Mouse (Mus musculus) myocyte (in vitro differentiated cells): Measurements from ENCODE around the gene Smarca5. TPM values are rescaled to one million over a fixed set of nuclear protein-coding genes. Genes with fewer than 3 reads are reported as not detected.
"Not testable (repeated sequence)": the region's sequence is repeated elsewhere in the genome, so short reads cannot be mapped to it uniquely, and the experiment has no call there.

Experiments
- H3K27me3 ChIP-seq: one replicate; pipeline ENCODE4 v1.6.1; 2011; ENCODE audit not compliant: control insufficient read depth, insufficient read depth, insufficient read length
- H3K36me3 ChIP-seq: one replicate; pipeline ENCODE4 v1.6.1; 2011; ENCODE audit not compliant: control insufficient read depth, insufficient read depth
- H3K4me2 ChIP-seq: one replicate; pipeline ENCODE4 v1.6.1; 2011; ENCODE audit warnings: low read depth, control low read depth
- H3K4me3 ChIP-seq: one replicate; pipeline ENCODE4 v1.5.1; 2011; ENCODE audit warnings: mild to moderate bottlenecking, control low read depth, moderate library complexity
- H3K79me2 ChIP-seq: one replicate; pipeline ENCODE4 v1.6.1; 2011; ENCODE audit not compliant: control insufficient read depth, insufficient read depth
- H3ac ChIP-seq: one replicate; pipeline ENCODE4 v1.6.1; 2011; ENCODE audit not compliant: control insufficient read depth, insufficient read length
- CEBPB ChIP-seq: IDR thresholded peaks from 2 replicates; pipeline ENCODE4 v1.6.1; 2011; ENCODE audit warnings: mild to moderate bottlenecking, moderate library complexity; ENCODE audit not compliant: poor library complexity, insufficient read depth, severe bottlenecking
- E2F4 ChIP-seq: IDR thresholded peaks from one replicate; pipeline ENCODE4 v1.6.1; 2011; ENCODE audit warnings: mild to moderate bottlenecking, control low read depth, moderate library complexity; ENCODE audit not compliant: insufficient read depth
- MAX ChIP-seq: IDR thresholded peaks from one replicate; pipeline ENCODE4 v1.6.1; 2011; ENCODE audit warnings: low read depth, mild to moderate bottlenecking, control low read depth
- MYOD1 ChIP-seq, 3 experiments: IDR thresholded peaks; one replicate each; pipeline ENCODE4 v1.6.1; 2011; ENCODE audit warnings: control low read depth in 2 of 3, low read depth in 2 of 3, mild to moderate bottlenecking in 2 of 3, moderate library complexity in 1 of 3; ENCODE audit not compliant: insufficient read length in 2 of 3, control insufficient read depth in 1 of 3
- MYOG ChIP-seq, 3 experiments: IDR thresholded peaks; one replicate each; pipeline ENCODE4 v1.6.1; 2011; ENCODE audit warnings: control low read depth in 2 of 3, low read depth in 2 of 3, mild to moderate bottlenecking in 2 of 3; ENCODE audit not compliant: insufficient read length in 2 of 3, control insufficient read depth in 1 of 3, insufficient read depth in 1 of 3
- POLR2A ChIP-seq: IDR thresholded peaks from one replicate; pipeline ENCODE4 v1.6.1; 2011; ENCODE audit warnings: low read depth, mild to moderate bottlenecking, control low read depth, moderate library complexity; ENCODE audit not compliant: insufficient read length
- POLR2AphosphoS2 ChIP-seq: IDR thresholded peaks from one replicate; pipeline ENCODE4 v1.6.1; 2011; ENCODE audit warnings: low read depth, control low read depth; ENCODE audit not compliant: insufficient read length
- REST ChIP-seq: IDR thresholded peaks from one replicate; pipeline ENCODE4 v1.6.1; 2011; ENCODE audit warnings: mild to moderate bottlenecking, control low read depth, moderate library complexity; ENCODE audit not compliant: insufficient read depth, insufficient read length
- SRF ChIP-seq: IDR thresholded peaks from one replicate; pipeline ENCODE4 v1.6.1; 2011; ENCODE audit warnings: low read depth; ENCODE audit not compliant: control insufficient read depth, insufficient read length
- TCF12 ChIP-seq: IDR thresholded peaks from one replicate; pipeline ENCODE4 v1.6.1; 2011; ENCODE audit warnings: mild to moderate bottlenecking, control low read depth; ENCODE audit not compliant: poor library complexity, insufficient read depth, severe bottlenecking
- TCF3 ChIP-seq: IDR thresholded peaks from one replicate; pipeline ENCODE4 v1.6.1; 2011; ENCODE audit warnings: low read depth, control low read depth; ENCODE audit not compliant: insufficient read length
- USF1 ChIP-seq: IDR thresholded peaks from one replicate; pipeline ENCODE4 v1.6.1; 2011; ENCODE audit warnings: low read depth, mild to moderate bottlenecking, control low read depth, moderate library complexity
- polyA plus RNA-seq: library from polyadenylated mRNA; unstranded; fragments of >200 nt; fragmentation: generic; extraction: Trizol; gene quantifications from one replicate; pipeline ENCODE4 v1.2.1, GENCODE M21; 2012; ENCODE audit warnings: missing spikeins

Gene Smarca5
- polyA plus RNA-seq = 13.5 TPM

- Histone ChIP-seq H3ac (peak within 1 kb of the TSS; percentile 89), H3K4me3 (peak within 1 kb of the TSS; percentile 94), H3K36me3 (peaks cover 18% of the 10 kb centered on the region), H3K79me2 (peaks cover 30% of the 10 kb centered on the region), H3K4me2 (peak within 1 kb of the TSS; percentile 93)
- TF ChIP-seq E2F4 (peak; percentile 13), REST (peak; percentile 10), POLR2A (peak; percentile 80), POLR2AphosphoS2 (peak; percentile 88)
- not testable (repeated sequence) for H3K27me3 ChIP-seq
Measured at GRCm38 (mm10) chr8:80739155-80739924, at the start of gene Smarca5. Gene Smarca5, minus strand, starts transcription at chr8:80739497.

GRCm38 (mm10) chr8:80784559-80784958 is 45.3 kb upstream of the Smarca5 start:
- no peak overlapping the region for H3K4me2 ChIP-seq
- H3K36me3 ChIP-seq = no peaks in the 10 kb centered on the region
- H3K4me3 ChIP-seq = no peak overlapping the region
- H3ac ChIP-seq = no peak overlapping the region
- TF ChIP-seq USF1 (no peak), MYOD1 (IDR thresholded peaks at IDR 0.05; ENCODE audit: control insufficient read depth in 1 of 3, insufficient read length in 2 of 3, low read depth in 2 of 3) (no peak), MAX (no peak), CEBPB (no peak), TCF12 (no peak), SRF (no peak), TCF3 (no peak), POLR2AphosphoS2 (no peak), REST (no peak), MYOG (IDR thresholded peaks at IDR 0.05; ENCODE audit: control insufficient read depth in 1 of 3, insufficient read depth in 1 of 3, insufficient read length in 2 of 3, low read depth in 2 of 3) (no peak), POLR2A (no peak), E2F4 (no peak)
- H3K27me3 ChIP-seq = no peaks in the 10 kb centered on the region
- no peaks in the 10 kb centered on the region for H3K79me2 ChIP-seq

- Histone ChIP-seq H3K79me2 (no peaks in the 10 kb centered on the region), H3K36me3 (no peaks in the 10 kb centered on the region), H3K4me2 (no peak overlapping the region), H3ac (no peak overlapping the region), H3K27me3 (no peaks in the 10 kb centered on the region), H3K4me3 (no peak overlapping the region)
- TF ChIP-seq CEBPB = no peak
- TF ChIP-seq E2F4 = no peak
- no peak for TF ChIP-seq POLR2A
- TF ChIP-seq REST = no peak
- TF ChIP-seq TCF12 = no peak
- no peak for TF ChIP-seq TCF3
- no peak for TF ChIP-seq MAX
- no peak for TF ChIP-seq MYOG (IDR thresholded peaks at IDR 0.05; ENCODE audit: control insufficient read depth in 1 of 3, insufficient read depth in 1 of 3, insufficient read length in 2 of 3, low read depth in 2 of 3)
- TF ChIP-seq MYOD1 (IDR thresholded peaks at IDR 0.05; ENCODE audit: control insufficient read depth in 1 of 3, insufficient read length in 2 of 3, low read depth in 2 of 3) = no peak
- no peak for TF ChIP-seq USF1
- TF ChIP-seq POLR2AphosphoS2 = no peak
- no peak for TF ChIP-seq SRF
Measured at GRCm38 (mm10) chr8:80783271-80783670, 44.0 kb upstream of the Smarca5 start.

- no peak overlapping the region for H3ac ChIP-seq
- H3K79me2 ChIP-seq = no peaks in the 10 kb centered on the region
- no peak overlapping the region for H3K4me2 ChIP-seq
- no peak for TF ChIP-seq TCF3
- TF ChIP-seq REST = no peak
- TF ChIP-seq USF1 = no peak
- no peak for TF ChIP-seq TCF12
- TF ChIP-seq CEBPB = no peak
- no peak for TF ChIP-seq MYOG (IDR thresholded peaks at IDR 0.05; ENCODE audit: control insufficient read depth in 1 of 3, insufficient read depth in 1 of 3, insufficient read length in 2 of 3, low read depth in 2 of 3)
- TF ChIP-seq E2F4 = no peak
- no peak for TF ChIP-seq POLR2AphosphoS2
- TF ChIP-seq MYOD1 (IDR thresholded peaks at IDR 0.05; ENCODE audit: control insufficient read depth in 1 of 3, insufficient read length in 2 of 3, low read depth in 2 of 3) = no peak
- TF ChIP-seq MAX = no peak
- TF ChIP-seq POLR2A = no peak
- no peak for TF ChIP-seq SRF
- H3K4me3 ChIP-seq = no peak overlapping the region
- H3K27me3 ChIP-seq = no peaks in the 10 kb centered on the region
- no peaks in the 10 kb centered on the region for H3K36me3 ChIP-seq
Measured at GRCm38 (mm10) chr8:80781338-80781737, 42.0 kb upstream of the Smarca5 start.
